Mouse (Mus musculus): ENCODE data around the gene Rgs9bp. TPM values are rescaled to one million over a fixed set of nuclear protein-coding genes. Genes with fewer than 3 reads are reported as not detected.
"Not testable (repeated sequence)": the region's sequence is repeated elsewhere in the genome, so short reads cannot be mapped to it uniquely, and the experiment has no call there.

The Rgs9bp gene
- total RNA-seq, 2 experiments from 2014 or later, result 0.30 to 0.31 TPM

GRCm38 (mm10) chr7:35537562-35537961, 47.8 kb downstream of the Rgs9bp start, which contains the start of gene Tdrd12:
TSS of gene Tdrd12 (minus strand) at chr7:35537745.
- DNase-seq (ENCODE audit: extremely low spot score in 1 of 2, low spot score in 1 of 2), result no peak

- no peak for DNase-seq (ENCODE audit: extremely low spot score in 1 of 2, low spot score in 1 of 2)
These were observed 49.5 kb downstream of the Rgs9bp start for GRCm38 (mm10) chr7:35535750-35536512.

DNA sequence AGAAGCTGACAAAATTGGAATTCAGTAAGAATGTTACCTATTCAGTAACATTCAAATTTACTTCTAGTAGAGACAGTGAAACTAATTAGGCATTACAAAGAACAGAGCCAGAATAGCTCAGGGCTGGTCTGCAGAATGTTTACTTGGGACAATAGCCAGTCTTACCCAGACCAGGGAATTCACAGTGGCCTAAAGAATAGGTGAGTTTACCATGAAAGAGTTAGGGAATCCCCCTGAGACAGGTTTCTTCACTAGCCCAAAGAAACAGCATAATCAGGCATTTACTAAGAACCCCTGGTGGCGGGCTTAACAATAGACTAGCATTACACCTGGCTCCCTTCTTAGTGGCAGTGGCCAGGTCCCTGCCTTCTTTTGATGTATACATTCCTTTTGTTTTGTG, 54.8 kb downstream of the Rgs9bp start:
- not testable (repeated sequence) for DNase-seq (ENCODE audit: extremely low spot score in 1 of 2, low spot score in 1 of 2)

DNA sequence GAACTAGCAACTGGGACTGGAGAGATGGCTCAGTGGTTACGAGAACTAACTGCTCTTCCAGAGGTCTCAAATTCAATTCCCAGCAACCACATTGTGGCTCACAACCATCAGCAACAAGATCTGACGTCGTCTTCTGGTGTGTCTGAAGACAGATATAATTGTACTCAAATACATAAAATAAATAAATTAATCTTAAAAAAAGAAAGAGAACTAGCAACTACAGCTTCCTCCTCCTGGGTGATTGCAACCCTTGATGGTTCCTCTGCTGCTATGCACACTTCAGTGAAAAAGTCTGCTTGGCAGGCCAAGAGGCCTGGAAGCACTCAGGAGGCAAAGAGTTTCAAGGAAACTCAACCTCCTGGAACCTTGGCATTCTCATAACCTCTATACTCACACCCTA, 55.4 kb downstream of the Rgs9bp start:
- no peak for DNase-seq (ENCODE audit: extremely low spot score in 1 of 2, low spot score in 1 of 2)

Other genes starting within 250 kb of the Rgs9bp start
- gene Faap24, start 188.7 kb downstream of the Rgs9bp start, total RNA-seq (2021), result 1 to 10 TPM; 5.3 to 6.9 TPM
- gene Cep89, start 188.5 kb downstream of the Rgs9bp start, total RNA-seq (2021), result 10 to 100 TPM; 11.8 to 22.6 TPM
- not detected for gene Slc7a9, start 136.8 kb downstream of the Rgs9bp start, total RNA-seq (2021)
- under 1 TPM; 0.39 to 0.89 TPM for gene Tdrd12, start 47.8 kb downstream of the Rgs9bp start, total RNA-seq (2021)
- 10 to 100 TPM; 65.8 to 73.0 TPM for gene Nudt19, start 29.3 kb downstream of the Rgs9bp start, total RNA-seq (2021)
- gene Ankrd27, start 662 bp upstream of the Rgs9bp start, total RNA-seq (2021), result 10 to 100 TPM; 31.6 to 40.0 TPM
- 10 to 100 TPM; 68.2 to 71.1 TPM for gene Pdcd5, start 61.9 kb upstream of the Rgs9bp start, total RNA-seq (2021)
- 10 to 100 TPM; 78.7 to 87.5 TPM for gene Dpy19l3, start 168.9 kb upstream of the Rgs9bp start, total RNA-seq (2021)
- 10 to 100 TPM; 30.7 to 31.3 TPM for gene Zfp507, start 217.4 kb upstream of the Rgs9bp start, total RNA-seq (2021)

Data from layer of hippocampus, postnatal 25 days (tissue).